Mouse (Mus musculus) T-helper 1 cell (primary cell): ENCODE results near the gene Elp6.

Experiments used
- in situ Hi-C: fragments of 300-600 bp; cut with MboI, MseI; formaldehyde crosslinking; loops from one replicate; pipeline ENCODE4 v1.15.1; 2025; ENCODE audit warnings: high pct_unique_total_duplicates

The Elp6 gene

GRCm38 (mm10) chr9:110304969-110305651 is at the start of gene Elp6:
Elp6 (plus strand) TSS chr9:110305173.
- in situ Hi-C loops, result loop anchor here (5.0 to 10.0 kb wide), 3 partner anchors 58 to 1970 kb away; partner anchors contain the start of genes Gpx1 and Ip6k2

GRCm38 (mm10) chr9:110255407-110256019 is 49.5 kb upstream of the Elp6 start:
- in situ Hi-C loops, result no loop called here

- in situ Hi-C loops, result no loop called here
These were observed 46.3 kb upstream of the Elp6 start for GRCm38 (mm10) chr9:110258646-110259045.

GRCm38 (mm10) chr9:110259118-110259517 is 45.9 kb upstream of the Elp6 start:
- in situ Hi-C loops, result no loop called here

- in situ Hi-C loops, result no loop called here
These were observed 41.8 kb upstream of the Elp6 start for GRCm38 (mm10) chr9:110263181-110263580.

- in situ Hi-C loops, result no loop called here
These were observed 40.0 kb upstream of the Elp6 start for GRCm38 (mm10) chr9:110264991-110265390.

GRCm38 (mm10) chr9:110268416-110268815 is 36.6 kb upstream of the Elp6 start:
- in situ Hi-C loops, result no loop called here

GRCm38 (mm10) chr9:110272330-110272729 is 32.6 kb upstream of the Elp6 start:
- in situ Hi-C loops, result no loop called here

- in situ Hi-C loops, result no loop called here
These were observed 31.5 kb upstream of the Elp6 start for GRCm38 (mm10) chr9:110273507-110273906.

GRCm38 (mm10) chr9:110275882-110276281 is 29.1 kb upstream of the Elp6 start:
- in situ Hi-C loops, result no loop called here

GRCm38 (mm10) chr9:110277431-110277881 is 27.5 kb upstream of the Elp6 start:
- in situ Hi-C loops, result no loop called here

GRCm38 (mm10) chr9:110284075-110284697 is 20.8 kb upstream of the Elp6 start:
- in situ Hi-C loops, result no loop called here

- in situ Hi-C loops, result no loop called here
These were observed 17.6 kb upstream of the Elp6 start for GRCm38 (mm10) chr9:110287321-110287924.

GRCm38 (mm10) chr9:110293254-110293718 is 11.7 kb upstream of the Elp6 start:
- in situ Hi-C loops, result no loop called here

- in situ Hi-C loops, result no loop called here
These were observed 11.0 kb upstream of the Elp6 start for GRCm38 (mm10) chr9:110293873-110294415.

GRCm38 (mm10) chr9:110294786-110295185 is 10.2 kb upstream of the Elp6 start:
- in situ Hi-C loops, result no loop called here

GRCm38 (mm10) chr9:110296867-110297627 is 7.9 kb upstream of the Elp6 start:
- in situ Hi-C loops, result no loop called here

GRCm38 (mm10) chr9:110304516-110304915 is 457 bp upstream of the Elp6 start:
- in situ Hi-C loops, result loop anchor here (10.0 kb wide), 2 partner anchors 1520 to 1970 kb away; partner anchors contain the start of genes Gpx1 and Ip6k2

GRCm38 (mm10) chr9:110306371-110306770 is 1.4 kb downstream of the Elp6 start:
- in situ Hi-C loops, result loop anchor here (5.0 to 10.0 kb wide), 3 partner anchors 59 to 1972 kb away; partner anchors contain the start of genes Gpx1 and Ip6k2

- in situ Hi-C loops, result no loop called here
These were observed 9.7 kb downstream of the Elp6 start for GRCm38 (mm10) chr9:110314706-110315105.

GRCm38 (mm10) chr9:110315410-110315809 is 10.4 kb downstream of the Elp6 start:
- in situ Hi-C loops, result no loop called here
